Mouse (Mus musculus) urinary bladder, adult 2 months (tissue): ENCODE results near the gene Srrt. TPM values are rescaled to one million over a fixed set of nuclear protein-coding genes. Genes with fewer than 3 reads are reported as not detected.

Experiments
- DNase-seq: peaks from one replicate; pipeline ENCODE4 v3.0.0; 2022; ENCODE audit warnings: low spot score
- polyA plus RNA-seq: library from polyadenylated mRNA; depleted of rRNA; stranded (reverse); fragments of >200 nt; gene quantifications from 2 replicates; pipeline ENCODE4 v1.2.3, GENCODE M21; 2012; rRNA removed

The Srrt gene
- polyA plus RNA-seq, 1 experiment: 168 TPM

- DNase-seq: no peak
Observed at GRCm38 (mm10) chr5:137264787-137265186, 42.7 kb downstream of the Srrt start.

GRCm38 (mm10) chr5:137263897-137264720 lies 43.4 kb downstream of the Srrt start:
- DNase-seq: no peak

Other genes with a start within 250 kb of the Srrt start
- gene Serpine1, start 235.4 kb downstream of the Srrt start, polyA plus RNA-seq: 6.2 and 8.3 TPM in 2 replicates
- 5.7 and 11.9 TPM in 2 replicates for gene Trim56, start 191.5 kb downstream of the Srrt start, polyA plus RNA-seq
- gene Muc3, start 158.4 kb downstream of the Srrt start, polyA plus RNA-seq: not detected in 2 replicates
- gene Muc3a, start 95.3 kb downstream of the Srrt start, polyA plus RNA-seq: 1.3 and 1.4 TPM in 2 replicates
- gene Ache, start 20.2 kb downstream of the Srrt start, polyA plus RNA-seq: 0.87 and 1.1 TPM in 2 replicates
- 8.2 and 9.0 TPM in 2 replicates for gene Ufsp1, start 13.0 kb downstream of the Srrt start, polyA plus RNA-seq
- 54.5 and 62.8 TPM in 2 replicates for gene Trip6, start 6.7 kb upstream of the Srrt start, polyA plus RNA-seq
- gene Slc12a9, start 25.9 kb upstream of the Srrt start, polyA plus RNA-seq: 16.6 and 17.1 TPM in 2 replicates
- gene Ephb4, start 42.4 kb upstream of the Srrt start, polyA plus RNA-seq: 24.2 and 31.4 TPM in 2 replicates
- gene Zan, start 169.4 kb upstream of the Srrt start, polyA plus RNA-seq: 0.11 and 0.15 TPM in 2 replicates
- gene Pop7, start 194.8 kb upstream of the Srrt start, polyA plus RNA-seq: 23.4 and 29.6 TPM in 2 replicates
- 32.4 and 34.7 TPM in 2 replicates for gene Gigyf1, start 210.9 kb upstream of the Srrt start, polyA plus RNA-seq
- not detected in 2 replicates for gene Epo, start 225.6 kb upstream of the Srrt start, polyA plus RNA-seq
- 363 and 433 TPM in 2 replicates for gene Gnb2, start 225.8 kb upstream of the Srrt start, polyA plus RNA-seq
- gene Actl6b, start 245.8 kb upstream of the Srrt start, polyA plus RNA-seq: 0.06 TPM in 1 of 2 replicates, not detected in the other